Comparison of ENCODE assay signal across 11 mouse cellular contexts in genomic region chr3:96813591-96814244, GRCm38 (mm10). TPM values are rescaled to one million over a fixed set of nuclear protein-coding genes. Genes with fewer than 3 reads are reported as not detected.
DNase-seq lines count a peak whose midpoint lies in the region; ATAC-seq and TF ChIP-seq lines count a peak whose summit lies in the region.
"Had no signal": no experiment of that assay in that cellular context is flagged by ENCODE, and none has a peak within 500 bp of the region (broad histone marks: within the 10 kb centered on the region; RNA-seq: fewer than 3 reads in every experiment).

No protein-coding gene starts in this region.

- no peak for TF ChIP-seq CTCF in MEL (IDR thresholded peaks at IDR 0.05 in 2 of 3, conservative IDR thresholded peaks at IDR 0.05 in 1 of 3; ENCODE audit: control insufficient read depth in 1 of 3, insufficient read depth in 1 of 3, low read depth in 2 of 3, low read length in 3 of 3, poor library complexity in 1 of 3, severe bottlenecking in 1 of 3)

- intact Hi-C loops in heart, postnatal 14 days (cut with DNase I): loop anchor here (5.0 kb wide), 1 partner anchor 86 kb away; the partner anchor contains the start of genes Polr3c and Rnf115

- 23% methylated on average over 7 of the region's 7 CpGs for WGBS in heart, embryonic 14.5 days
- 53% methylated on average over 7 of the region's 7 CpGs for WGBS in kidney, embryonic 15.5 days

- 0 out of 4 replicates have a peak overlapping the region, but pooled peaks of 1 of the 2 experiments have one; percentile 2 for H3K4me3 ChIP-seq in heart, embryonic 14.5 days (ENCODE audit: control insufficient read depth in 1 of 2, insufficient read depth in 1 of 2, low read depth in 1 of 2, low read length in 2 of 2)
- peak overlapping the region; percentile 62 to 67 for H3K4me3 ChIP-seq in MEL (ENCODE audit: control insufficient read depth in 1 of 2, insufficient read depth in 1 of 2, low read depth in 2 of 2, low read length in 2 of 2)
- H3K4me3 ChIP-seq in kidney, embryonic 15.5 days (replicated peaks): no peak overlapping the region
- H3K4me3 ChIP-seq: hindbrain, embryonic 15.5 days had no signal

- peak overlapping the region; percentile 55 for H3K4me2 ChIP-seq in heart, embryonic 14.5 days (ENCODE audit: low read length)
- peak overlapping the region; percentile 45 for H3K4me2 ChIP-seq in kidney, embryonic 15.5 days

- H3K79me2 ChIP-seq in MEL (ENCODE audit: control insufficient read depth, insufficient read depth, low read length, poor library complexity): no peaks in the 10 kb centered on the region; the same call in 1 of the 2 replicates

- no peak for ATAC-seq in heart, embryonic 14.5 days (ENCODE audit: insufficient number of reproducible peaks, insufficient read depth, low FRiP score, low read depth)
- 0 out of 2 replicates have a peak, but pooled peaks have one; percentile 33 for ATAC-seq in kidney, embryonic 15.5 days (replicated peaks; ENCODE audit: low FRiP score)

- TF ChIP-seq POLR2A in MEL (IDR thresholded peaks at IDR 0.05; ENCODE audit: control insufficient read depth in 1 of 2, insufficient read depth in 1 of 2, low read depth in 1 of 2, low read length in 2 of 2, poor library complexity in 1 of 2): peak in 1 of 2 experiments; percentile 53; a peak in 2 of 4 replicates

- H3K27ac ChIP-seq in heart, embryonic 14.5 days (replicated peaks in 1 of 2; ENCODE audit: control insufficient read depth in 1 of 2, insufficient read depth in 1 of 2, low read depth in 2 of 2, low read length in 2 of 2): no peak overlapping the region
- H3K27ac ChIP-seq in MEL (ENCODE audit: control insufficient read depth, low read depth, low read length): peak overlapping the region; percentile 47
- H3K27ac ChIP-seq in kidney, embryonic 15.5 days: no peak overlapping the region
- H3K27ac ChIP-seq: hindbrain, embryonic 15.5 days had no signal

- H3K9me3 ChIP-seq in heart, embryonic 14.5 days (ENCODE audit: control insufficient read depth, low read length): no peaks in the 10 kb centered on the region
- no peaks in the 10 kb centered on the region for H3K9me3 ChIP-seq in MEL (replicated peaks; ENCODE audit: insufficient read depth, low read length)
- H3K9me3 ChIP-seq in kidney, embryonic 15.5 days (replicated peaks): no peaks in the 10 kb centered on the region
- H3K9me3 ChIP-seq: hindbrain, embryonic 15.5 days had no signal

- H3K36me3 ChIP-seq in heart, embryonic 14.5 days (ENCODE audit: control insufficient read depth, insufficient read depth, low read length): no peaks in the 10 kb centered on the region
- peaks cover 0 to 16% of the 10 kb centered on the region in 2 experiments; a peak in 2 of 4 replicates for H3K36me3 ChIP-seq in MEL (ENCODE audit: control insufficient read depth in 1 of 2, insufficient read depth in 2 of 2, low read length in 2 of 2)
- H3K36me3 ChIP-seq in kidney, embryonic 15.5 days: no peaks in the 10 kb centered on the region
- H3K36me3 ChIP-seq: hindbrain, embryonic 15.5 days had no signal

- no peak for DNase-seq in heart, postnatal 14 days
- peak; percentile 88 for DNase-seq in MEL (ENCODE audit: low read depth, low spot score)
- DNase-seq in lung, postnatal 25 days (ENCODE audit: low spot score): peak; percentile 33
- DNase-seq in cerebellum, adult 11 months: no peak
- no peak for DNase-seq in spleen, postnatal 10 days (ENCODE audit: low spot score in 2 of 2)
- DNase-seq in left cerebral cortex, adult 8-10 months (ENCODE audit: low spot score in 2 of 2): no peak

- no peak; a peak in 1 of 4 replicates for TF ChIP-seq EP300 in MEL (IDR thresholded peaks at IDR 0.05; ENCODE audit: low read depth in 1 of 2, low read length in 2 of 2)

- TF ChIP-seq RAD21 in MEL (IDR thresholded peaks at IDR 0.05; ENCODE audit: low read depth, low read length): no peak

- H3K9ac ChIP-seq in heart, embryonic 14.5 days (ENCODE audit: low read length): no peak overlapping the region
- H3K9ac ChIP-seq in MEL (ENCODE audit: control insufficient read depth, low read depth, low read length, poor library complexity, severe bottlenecking): peak overlapping the region; percentile 68
- no peak overlapping the region for H3K9ac ChIP-seq in kidney, embryonic 15.5 days
- H3K9ac ChIP-seq: hindbrain, embryonic 15.5 days had no signal

- H3K4me1 ChIP-seq in heart, embryonic 14.5 days (ENCODE audit: control insufficient read depth in 2 of 2, insufficient read depth in 2 of 2, low read length in 2 of 2): peaks cover 5 to 15% of the 10 kb centered on the region in 2 experiments
- peaks cover 7 to 14% of the 10 kb centered on the region in 2 experiments; a peak in 3 of 4 replicates for H3K4me1 ChIP-seq in MEL (ENCODE audit: control insufficient read depth in 1 of 2, insufficient read depth in 2 of 2, low read length in 2 of 2)
- H3K4me1 ChIP-seq in kidney, embryonic 15.5 days: peaks cover 12% of the 10 kb centered on the region
- H3K4me1 ChIP-seq: hindbrain, embryonic 15.5 days had no signal

- H3K27me3 ChIP-seq in heart, embryonic 14.5 days (ENCODE audit: control insufficient read depth, insufficient read depth, low read length): peaks cover 9% of the 10 kb centered on the region; the same call in 1 of the 2 replicates
- peaks cover 0 to 3% of the 10 kb centered on the region in 2 experiments; a peak in 2 of 4 replicates for H3K27me3 ChIP-seq in MEL (ENCODE audit: control insufficient read depth in 1 of 2, insufficient read depth in 2 of 2, low read length in 2 of 2)
- H3K27me3 ChIP-seq in kidney, embryonic 15.5 days: 0 out of 2 replicates have a peak, but pooled peaks cover 3% of the 10 kb centered on the region
- H3K27me3 ChIP-seq: hindbrain, embryonic 15.5 days had no signal

TF ChIP-seq in MEL, 35 proteins besides CTCF, POLR2A, EP300 and RAD21:
- TF ChIP-seq ZMIZ1 (IDR thresholded peaks at IDR 0.05; ENCODE audit: low read depth, low read length): no peak
- TF ChIP-seq GATA1 (IDR thresholded peaks at IDR 0.05; ENCODE audit: low read depth, low read length): peak; percentile 40; the same call in 1 of the 2 replicates
- TF ChIP-seq TBP (IDR thresholded peaks at IDR 0.05; ENCODE audit: low read depth, low read length): peak; percentile 65; the same call in 1 of the 2 replicates
- TF ChIP-seq HCFC1 (IDR thresholded peaks at IDR 0.05; ENCODE audit: low read depth, low read length): no peak
- TF ChIP-seq NELFE (IDR thresholded peaks at IDR 0.05; ENCODE audit: low read depth, low read length): peak; percentile 35; the same call in 1 of the 2 replicates
- TF ChIP-seq SMC3 (IDR thresholded peaks at IDR 0.05; ENCODE audit: low read depth, low read length): no peak; the same call in 1 of the 2 replicates
- 0 out of 2 replicates have a peak, but pooled peaks have one; percentile 28 for TF ChIP-seq MYC (IDR thresholded peaks at IDR 0.05; ENCODE audit: low read depth, low read length)

RNA-seq across cellular contexts. Expression of gene Pdzk1, which starts 15.4 kb away (rescaled TPM):
- not detected in 2 replicates for polyA plus RNA-seq in heart, embryonic 14.5 days (2014; fragmentation: Nextera tagmentation; extraction: Ambion mirVana)
- total RNA-seq in heart, postnatal 14 days (2021): under 1 TPM in 1 of 2 experiments, not detected in 1; 0.12 TPM
- total RNA-seq in MEL (2012; rRNA removed): 0.20 and 0.27 TPM in 2 replicates
- polyA plus RNA-seq in MEL (2012; ENCODE audit: insufficient read depth in 1 of 2, insufficient read length in 2 of 2, low read depth in 1 of 2, low replicate concordance in 2 of 2, missing spikeins in 1 of 2): under 1 TPM in 1 of 2 experiments, not detected in 1; 0.18 TPM
- polyA plus RNA-seq in kidney, embryonic 15.5 days (2015; fragmentation: Nextera tagmentation; extraction: Ambion mirVana): 125 and 138 TPM in 2 replicates
- under 1 TPM in 3 of 4 experiments, not detected in 1; 0.33 to 0.46 (median 0.34) TPM for total RNA-seq in left cerebral cortex, adult 8-10 months (2022)
- polyA plus RNA-seq: neural tube, embryonic 11.5 days had no signal

RNA-seq across cellular contexts. Expression of gene Cd160, which starts 15.4 kb away (rescaled TPM):
- not detected in 2 replicates for polyA plus RNA-seq in heart, embryonic 14.5 days (2014; fragmentation: Nextera tagmentation; extraction: Ambion mirVana)
- not detected for total RNA-seq in heart, postnatal 14 days (2021)
- 0.04 TPM in 1 of 2 replicates, not detected in the other for total RNA-seq in MEL (2012; rRNA removed)
- under 1 TPM in 1 of 2 experiments, not detected in 1; 0.32 TPM for polyA plus RNA-seq in MEL (2012; ENCODE audit: insufficient read depth in 1 of 2, insufficient read length in 2 of 2, low read depth in 1 of 2, low replicate concordance in 2 of 2, missing spikeins in 1 of 2)
- polyA plus RNA-seq in kidney, embryonic 15.5 days (2015; fragmentation: Nextera tagmentation; extraction: Ambion mirVana): 0.09 and 0.16 TPM in 2 replicates
- not detected for total RNA-seq in left cerebral cortex, adult 8-10 months (2022)
- polyA plus RNA-seq: cortical plate, adult 2 months had no signal

Comparison
In these comparisons a context has a peak if more than half of its experiments do, and no peak if none do; other contexts are left out.
1. DNase-seq: peak in MEL (single experiment) and lung, postnatal 25 days (single experiment); none in heart, postnatal 14 days (0 of 2), cerebellum, adult 11 months (single experiment), spleen, postnatal 10 days (0 of 2) and left cerebral cortex, adult 8-10 months (0 of 2).